Mouse (Mus musculus) MN1 (cell line): ENCODE data around the gene Cxcr4.
"Not testable (repeated sequence)": the region's sequence is repeated elsewhere in the genome, so short reads cannot be mapped to it uniquely, and the experiment has no call there.

Source experiments
- DNase-seq: peaks from one replicate; pipeline ENCODE4 v3.0.0-alpha.2; 2016; ENCODE audit warnings: low spot score

Gene Cxcr4

DNA sequence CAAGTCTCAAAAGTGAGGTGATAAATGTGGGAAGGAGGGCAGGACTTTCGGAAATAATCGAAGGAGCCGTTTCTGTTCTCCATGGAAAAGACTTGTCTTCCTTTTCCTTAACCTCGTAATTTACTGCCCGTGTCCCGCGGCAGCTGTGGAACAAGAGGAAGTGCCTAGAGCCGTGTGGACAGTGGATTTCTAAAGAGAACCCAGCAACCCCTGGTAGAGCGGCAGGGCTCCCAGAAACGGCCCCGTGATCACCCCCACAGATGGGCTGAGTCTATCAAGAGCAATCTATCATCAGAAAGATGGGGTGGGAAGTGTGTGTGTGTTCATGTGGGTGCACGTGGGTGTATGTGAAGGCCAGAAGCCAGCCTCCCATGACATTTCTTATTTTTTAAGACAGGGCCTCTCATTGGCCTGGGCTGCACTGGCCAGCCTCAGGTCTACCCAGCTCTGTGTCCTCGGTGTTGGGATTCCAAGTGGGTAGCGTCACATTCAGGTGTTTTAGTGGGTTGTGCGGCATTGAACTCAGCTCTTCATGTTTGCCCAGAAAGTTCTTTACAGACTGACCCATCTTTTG, 5.2 kb upstream of the Cxcr4 start:
- no peak for DNase-seq

DNA sequence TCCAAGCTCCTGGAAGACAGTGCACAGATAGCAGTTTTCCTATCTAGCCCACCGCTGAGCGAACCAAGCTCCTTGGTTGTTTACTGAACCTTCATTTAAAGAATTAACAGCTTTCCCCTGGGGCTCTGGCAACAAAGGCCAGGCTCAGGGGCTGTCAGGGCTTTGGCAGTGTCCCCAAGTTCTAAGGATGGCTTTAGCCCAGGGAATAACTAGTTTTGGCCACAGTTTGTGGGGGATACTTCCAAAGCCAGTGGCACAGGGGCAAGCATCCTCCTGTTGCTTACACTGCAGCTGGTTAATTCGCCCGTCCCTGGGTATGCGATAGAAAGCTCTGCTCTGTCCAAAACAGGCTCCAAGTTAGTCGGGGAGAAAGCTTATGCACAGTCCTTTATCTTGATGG, 3.4 kb upstream of the Cxcr4 start:
- DNase-seq: peak; percentile 25

DNA sequence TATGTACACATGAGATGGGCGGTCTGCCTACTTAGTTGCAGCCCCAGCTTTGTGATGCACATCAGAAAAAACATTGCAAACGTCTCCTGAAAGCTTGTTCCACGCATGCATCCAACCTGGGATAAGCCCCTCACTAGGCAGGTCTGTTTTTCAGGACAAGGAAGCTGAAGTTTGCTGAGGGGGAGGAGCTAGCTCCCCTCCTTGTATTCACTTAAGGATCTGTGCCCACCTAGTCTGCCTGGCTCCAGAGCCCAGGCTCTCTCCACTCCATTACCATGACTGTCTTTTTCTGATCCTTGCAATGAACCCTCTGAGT, 3.0 kb upstream of the Cxcr4 start:
- DNase-seq: no peak

DNA sequence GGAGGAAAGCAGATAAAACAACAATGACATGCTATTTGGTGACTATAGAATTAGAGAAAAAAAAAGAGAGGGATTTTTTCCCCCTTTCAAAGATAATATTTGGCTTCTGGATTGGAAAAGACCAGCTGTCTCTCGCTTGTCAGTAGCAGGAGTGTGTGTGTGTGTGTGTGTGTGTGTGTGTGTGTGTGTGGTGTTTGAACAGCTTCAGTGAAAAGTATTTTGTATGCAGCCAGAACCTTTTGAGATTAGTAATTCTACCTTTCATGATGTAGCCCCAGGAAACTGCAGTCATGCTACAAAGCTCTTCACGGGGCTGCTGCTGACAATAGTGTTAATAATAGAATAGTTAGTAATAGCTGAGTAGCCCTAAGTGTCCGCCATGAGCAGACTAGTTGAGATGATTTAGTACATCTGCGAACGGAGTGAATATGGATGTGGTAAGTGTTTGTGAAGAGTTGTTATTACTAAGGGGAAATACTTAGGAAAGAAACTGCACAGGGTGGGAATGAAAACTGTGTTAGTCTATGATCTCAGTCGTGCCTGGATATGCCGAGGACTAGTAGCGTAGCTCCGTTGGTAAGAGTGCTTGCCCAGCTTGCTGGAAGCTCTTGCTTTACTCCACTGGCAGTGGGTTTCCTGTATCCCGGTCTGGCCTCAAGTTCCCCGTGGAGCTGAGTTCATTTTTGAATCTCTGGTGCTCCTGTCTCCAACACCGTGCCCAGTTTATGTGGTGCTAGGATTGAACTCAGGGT, 2.4 kb upstream of the Cxcr4 start:
- DNase-seq: no peak

DNA sequence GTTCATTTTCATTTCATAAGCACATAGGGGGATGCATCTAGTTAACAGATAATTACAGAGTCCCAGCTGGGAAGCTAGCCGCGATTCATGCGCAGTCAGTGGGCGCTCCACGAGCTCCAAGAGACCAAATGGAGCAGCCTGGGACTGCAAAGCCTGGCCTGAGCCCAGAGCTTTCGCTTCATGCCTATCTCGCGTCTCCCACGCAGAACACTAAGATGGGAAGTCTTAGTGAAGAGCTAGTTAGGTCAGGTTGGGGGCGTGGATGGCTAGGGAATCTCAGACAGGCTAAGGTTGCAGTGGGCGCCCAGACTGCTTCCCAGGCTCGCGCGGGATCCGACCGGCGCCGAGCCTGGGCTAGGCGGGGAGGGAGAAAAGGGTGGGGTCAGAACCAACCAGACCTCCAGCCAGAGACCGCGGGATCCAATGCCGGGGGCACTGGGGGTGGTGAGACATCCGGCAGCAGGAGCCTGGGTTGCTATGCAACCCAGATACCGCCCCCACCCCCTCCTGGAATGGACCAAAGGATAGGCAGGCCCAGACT, 938 bp upstream of the Cxcr4 start:
- DNase-seq: no peak

DNA sequence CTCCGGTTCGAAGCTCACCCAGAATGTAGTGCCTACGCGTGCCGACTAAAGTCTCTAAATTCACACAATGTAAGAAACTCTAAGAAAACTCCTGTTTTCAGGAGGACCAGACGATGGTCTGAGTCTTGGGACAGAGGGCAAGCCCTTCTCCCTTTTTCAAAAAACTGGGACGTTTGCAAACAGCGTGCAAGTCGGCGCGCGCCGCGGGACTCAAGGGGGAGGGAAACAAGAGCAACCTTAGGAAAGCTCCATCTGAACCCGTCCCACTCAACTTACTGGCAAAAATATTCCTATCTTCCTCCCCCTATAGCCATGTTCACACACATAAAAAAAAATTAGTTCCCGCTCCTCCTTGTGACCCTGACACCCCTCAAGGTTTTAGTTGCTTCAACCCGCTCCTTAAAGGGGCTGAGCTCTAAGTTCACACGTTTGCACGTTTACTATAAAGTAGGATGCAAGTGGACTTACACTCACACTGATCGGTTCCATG, 327 bp downstream of the Cxcr4 start:
- no peak for DNase-seq

DNA sequence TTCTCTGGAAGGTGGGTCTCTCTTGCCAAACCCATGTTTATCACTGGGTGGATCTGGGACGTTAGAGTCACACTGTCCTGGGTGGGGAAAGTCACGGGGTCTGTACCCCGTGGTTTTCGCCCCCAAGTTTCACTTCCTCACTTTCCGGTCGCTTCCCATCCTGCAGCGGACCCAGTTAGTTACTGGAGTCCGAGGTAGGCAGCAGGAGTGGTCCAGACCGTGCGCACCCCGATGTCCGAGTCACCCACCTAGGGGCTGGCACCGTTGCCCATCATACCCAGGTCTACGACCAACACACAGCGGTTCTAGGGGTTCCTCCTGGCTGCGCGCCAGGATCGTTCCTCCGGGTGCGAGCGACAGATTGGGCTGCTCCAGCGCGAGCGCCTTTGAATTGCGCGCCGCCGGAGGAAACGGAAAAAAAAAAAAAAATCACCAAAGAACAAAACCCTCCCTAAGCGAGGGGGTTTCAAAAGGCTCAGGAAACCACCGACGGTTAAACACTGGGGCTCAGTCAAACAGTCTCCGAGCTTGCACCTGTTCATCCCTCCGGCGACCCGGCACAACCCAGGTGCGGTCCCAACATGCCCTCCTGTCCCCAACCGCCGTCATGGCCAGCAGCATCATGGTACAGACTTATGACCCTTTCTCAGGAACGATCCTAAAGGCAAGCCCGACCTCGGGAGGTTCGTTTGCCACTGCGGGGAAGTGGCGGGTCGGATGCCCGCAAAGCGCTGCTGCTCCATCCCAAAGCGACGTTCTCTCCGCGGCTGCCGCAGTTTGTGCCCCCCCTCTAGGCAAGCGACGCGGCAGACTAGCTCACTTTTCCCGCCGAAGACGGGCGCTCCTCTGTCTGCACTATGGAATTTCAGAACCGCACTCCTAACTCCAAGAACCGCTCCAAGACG, 1.0 kb downstream of the Cxcr4 start:
- DNase-seq: no peak

DNA sequence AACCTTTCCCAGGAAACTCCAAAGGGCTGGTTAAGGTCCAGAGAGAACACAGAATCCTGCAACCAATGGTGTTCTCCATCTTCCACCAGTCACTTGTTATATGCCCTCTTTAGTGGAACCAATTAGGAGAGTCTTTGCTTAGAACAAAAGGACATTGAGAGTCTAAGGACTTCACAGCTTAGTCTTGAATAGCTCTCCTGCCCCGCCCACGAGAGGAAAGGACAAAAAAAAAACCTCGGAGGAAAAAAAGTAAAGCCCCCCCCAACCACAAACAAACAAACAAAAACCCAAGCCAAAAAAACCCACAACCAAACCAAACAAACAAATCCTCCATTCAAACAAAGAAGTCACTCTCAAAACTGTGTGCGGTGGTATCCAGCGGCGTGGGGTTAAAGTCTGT, 2.1 kb downstream of the Cxcr4 start:
- DNase-seq: no peak

DNA sequence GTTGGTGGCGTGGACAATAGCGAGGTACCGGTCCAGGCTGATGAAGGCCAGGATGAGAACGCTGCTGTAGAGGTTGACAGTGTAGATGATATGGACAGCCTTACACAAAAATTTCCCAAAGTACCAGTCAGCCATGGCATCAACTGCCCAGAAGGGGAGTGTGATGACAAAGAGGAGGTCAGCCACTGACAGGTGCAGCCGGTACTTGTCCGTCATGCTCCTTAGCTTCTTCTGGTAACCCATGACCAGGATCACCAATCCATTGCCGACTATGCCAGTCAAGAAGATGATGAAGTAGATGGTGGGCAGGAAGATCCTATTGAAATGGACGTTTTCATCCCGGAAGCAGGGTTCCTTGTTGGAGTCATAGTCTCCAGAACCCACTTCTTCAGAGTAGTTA, 2.6 kb downstream of the Cxcr4 start:
- no peak for DNase-seq

DNA sequence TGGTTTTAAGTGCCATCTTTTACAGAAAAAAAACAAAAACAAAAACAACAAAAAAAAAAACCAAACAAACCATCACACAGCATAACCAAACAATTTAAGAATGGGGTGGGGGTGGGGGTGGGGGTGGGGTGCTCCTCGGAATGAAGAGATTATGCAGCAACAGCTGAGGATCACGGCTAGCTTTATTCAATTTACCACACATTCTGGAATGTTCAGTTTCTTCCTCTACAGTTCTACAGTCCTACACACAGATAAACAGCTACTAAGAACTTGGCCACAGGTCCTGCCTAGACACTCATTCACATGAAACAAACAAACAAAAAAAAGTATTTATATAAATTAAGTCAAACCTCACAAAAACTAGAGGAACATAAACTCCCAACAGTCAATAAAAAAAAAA, 3.8 kb downstream of the Cxcr4 start:
- no peak for DNase-seq

DNA sequence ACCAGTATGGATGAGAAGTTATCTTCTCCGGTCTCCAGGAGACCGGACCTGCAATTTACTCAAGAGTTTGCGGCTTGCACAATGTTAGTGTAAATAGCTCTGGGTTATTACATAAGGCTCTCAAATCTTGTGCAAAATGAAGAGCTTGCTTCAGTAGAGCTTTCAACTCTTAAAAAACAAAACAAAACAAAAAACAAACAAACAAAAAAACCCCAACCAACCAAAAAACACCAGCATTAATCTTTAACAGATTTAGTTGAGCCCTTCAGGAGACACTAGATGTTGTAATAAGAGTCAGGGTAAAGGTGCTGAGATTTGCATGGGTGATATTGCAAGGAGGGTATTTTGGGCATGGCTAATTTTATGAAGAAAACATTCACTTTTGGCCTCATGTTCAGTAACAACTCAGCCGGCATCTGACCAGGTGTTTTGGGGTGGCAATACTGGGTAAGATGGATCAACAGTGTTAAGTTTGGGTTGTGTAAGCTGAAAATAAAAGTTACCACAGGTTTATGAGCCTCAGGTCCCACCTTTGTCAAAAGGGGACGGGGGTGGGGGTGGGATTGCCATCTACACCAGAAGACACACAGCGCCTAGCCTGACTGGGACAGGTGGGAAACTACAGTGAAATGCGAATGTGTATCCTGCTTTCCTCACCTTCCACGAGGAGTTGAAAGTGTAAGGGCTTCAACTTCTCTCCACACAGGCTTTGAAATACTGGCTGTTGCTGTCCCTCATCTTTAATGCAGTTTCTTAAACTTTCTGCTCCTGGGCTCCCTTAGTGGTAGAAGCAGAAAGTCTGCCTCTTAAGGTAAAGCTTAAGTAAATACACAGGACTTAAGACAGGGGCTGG, 4.9 kb downstream of the Cxcr4 start:
- DNase-seq: no peak

DNA sequence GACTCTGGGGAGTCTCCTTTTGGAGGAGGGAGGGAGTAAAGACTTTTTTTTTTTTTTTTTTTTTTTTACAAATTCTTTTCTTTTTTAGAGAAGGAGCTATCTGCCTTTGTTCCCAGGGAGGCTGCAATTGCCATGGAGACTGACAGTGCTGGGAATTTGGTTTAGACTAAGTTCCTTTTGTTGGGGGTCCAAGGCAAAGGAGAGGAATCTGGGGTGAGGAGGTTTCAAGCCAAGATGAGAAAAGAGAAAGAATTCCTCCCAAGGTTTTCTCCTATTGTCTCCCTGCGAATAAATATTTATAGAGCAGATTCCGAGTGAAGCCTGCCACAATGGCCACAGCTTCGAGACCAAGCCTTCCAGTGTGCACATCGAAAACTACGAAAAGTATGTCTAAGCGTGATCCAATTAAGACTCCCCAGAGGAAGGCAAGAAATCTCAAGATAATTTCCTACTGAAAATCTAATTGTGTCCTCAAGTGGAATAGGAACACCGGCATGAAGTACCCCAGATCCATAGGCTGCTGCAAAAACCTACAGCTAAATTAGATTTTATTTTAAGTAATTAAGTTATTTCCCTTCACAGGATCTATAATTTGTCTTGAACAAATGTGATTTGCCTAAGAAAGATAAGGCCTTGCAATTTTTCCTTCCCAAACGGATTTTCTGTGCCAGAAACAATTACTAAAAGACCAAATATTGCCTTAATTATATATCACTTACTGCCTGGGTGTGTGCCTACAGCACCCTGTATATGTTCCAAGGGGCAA, 5.7 kb downstream of the Cxcr4 start:
- DNase-seq: peak; percentile 77

DNA sequence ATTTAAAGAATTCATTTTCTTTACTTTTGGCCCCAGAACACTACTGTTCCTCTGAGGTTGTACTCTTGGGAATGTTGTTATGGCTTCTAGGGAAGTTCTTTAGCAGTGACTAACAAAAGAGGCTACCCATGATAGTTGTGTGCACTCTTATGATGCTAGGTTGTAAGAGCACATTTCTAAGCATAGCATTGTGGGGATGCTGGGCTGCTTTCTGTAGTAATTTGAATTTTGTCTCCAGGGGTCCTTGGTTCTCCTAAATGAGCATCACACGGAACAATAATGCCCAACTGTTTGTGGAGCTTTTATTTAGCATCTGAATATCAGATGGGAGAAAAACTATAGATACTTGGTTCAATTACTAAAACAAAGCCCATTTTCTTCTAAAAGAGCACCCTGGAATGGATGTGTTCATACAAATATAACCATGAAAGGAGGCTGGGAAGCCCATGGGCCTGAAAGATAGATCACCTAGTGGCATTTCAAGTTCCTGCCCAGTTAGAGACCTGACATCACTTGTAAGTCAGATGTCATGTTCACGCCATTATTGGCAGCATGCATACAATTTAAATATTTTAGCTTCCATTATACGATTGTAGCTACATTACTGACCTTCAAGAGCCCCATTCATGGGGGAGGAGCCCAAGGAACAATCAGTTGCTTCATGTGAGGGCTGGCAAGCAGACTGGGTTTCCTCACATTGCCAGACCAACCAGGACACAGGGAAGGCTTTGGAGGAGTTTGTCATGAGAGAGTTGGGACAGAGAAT, 6.5 kb downstream of the Cxcr4 start:
- DNase-seq: peak; percentile 14

DNA sequence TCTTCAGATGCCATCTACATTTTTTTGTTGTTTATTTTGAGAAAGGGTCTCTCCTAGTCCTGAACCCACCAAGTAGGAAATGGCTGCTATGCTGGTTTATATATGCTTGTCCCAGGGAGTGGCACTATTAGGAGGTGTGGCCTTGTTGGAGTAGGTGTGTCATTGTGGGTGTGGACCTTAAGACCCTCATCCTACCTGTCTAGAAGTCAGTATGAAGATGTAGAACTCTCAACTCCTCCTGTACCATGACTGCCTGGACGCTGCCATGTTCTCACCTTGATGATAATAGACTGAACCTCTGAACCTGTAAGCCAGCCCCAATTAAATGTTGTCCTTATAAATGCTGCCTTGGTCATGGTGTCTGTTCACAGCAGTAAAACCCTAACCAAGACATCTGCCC, 7.4 kb downstream of the Cxcr4 start:
- not testable (repeated sequence) for DNase-seq

DNA sequence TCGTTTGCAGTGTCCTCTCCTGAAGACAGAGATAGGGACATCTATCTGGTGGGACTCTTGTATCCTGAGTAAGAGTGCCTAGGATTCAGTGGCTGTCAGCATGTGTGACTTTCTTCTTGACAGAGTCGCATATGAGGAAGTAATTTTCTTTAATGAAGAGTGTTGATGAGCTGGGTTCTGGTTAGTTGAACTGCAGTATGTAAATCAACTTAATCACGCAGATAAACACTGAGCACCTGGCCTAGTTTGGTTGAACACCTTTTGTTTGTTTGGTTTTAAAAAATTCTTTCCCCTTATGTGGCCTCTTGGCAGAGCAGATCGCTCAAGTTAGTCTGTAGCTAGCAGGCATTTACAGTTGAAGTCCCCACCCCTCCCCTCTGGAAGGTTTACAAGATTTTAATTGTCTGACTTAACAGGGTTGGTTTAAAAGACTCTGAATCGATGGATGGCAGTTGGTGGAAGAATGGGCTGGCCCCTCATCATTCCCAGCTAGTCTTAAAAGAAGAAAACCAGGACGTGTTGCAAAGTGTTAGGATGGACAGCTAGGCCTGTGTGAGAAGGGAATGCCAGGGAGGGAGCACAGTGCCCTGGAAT, 8.7 kb downstream of the Cxcr4 start:
- no peak for DNase-seq

DNA sequence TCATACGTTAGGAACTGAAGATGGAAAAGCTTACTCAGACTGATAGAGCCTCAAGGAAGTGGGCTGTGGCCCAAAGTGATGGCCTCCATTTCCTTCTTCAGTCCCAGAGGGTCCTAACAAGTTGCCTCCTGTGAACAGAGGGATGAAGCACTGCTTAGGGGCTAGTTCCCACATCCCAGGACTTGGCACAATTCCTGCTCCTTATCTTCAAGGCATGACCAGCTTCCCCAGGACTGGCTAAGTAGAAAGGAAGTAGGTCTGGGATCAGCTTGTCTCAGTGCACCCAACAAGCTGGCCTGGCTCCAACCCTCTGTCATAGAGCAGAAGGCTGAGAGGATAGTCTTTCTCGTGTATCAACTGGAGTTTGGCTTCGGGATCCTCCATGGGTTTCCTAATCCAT, 11.8 kb downstream of the Cxcr4 start:
- peak; percentile 36 for DNase-seq

DNA sequence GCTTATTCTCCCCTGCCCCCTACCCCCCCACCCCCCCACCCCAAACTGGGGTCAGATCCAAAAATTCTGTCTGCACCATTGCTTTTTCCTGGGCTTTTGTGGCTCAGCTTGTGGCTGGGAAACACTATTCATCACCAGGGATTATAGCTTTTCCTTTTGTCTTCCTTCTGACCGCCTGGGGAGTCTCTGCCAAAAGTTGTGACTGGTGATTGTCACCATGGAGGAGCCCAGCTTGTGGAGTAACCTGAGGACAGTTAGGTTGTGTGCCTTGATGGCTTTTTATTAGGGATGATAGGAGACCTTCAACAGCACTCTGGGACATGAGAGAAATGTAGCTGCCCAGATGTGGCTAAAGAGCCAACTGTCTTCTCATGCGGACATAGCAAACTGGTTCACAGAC, 13.6 kb downstream of the Cxcr4 start:
- DNase-seq: no peak

DNA sequence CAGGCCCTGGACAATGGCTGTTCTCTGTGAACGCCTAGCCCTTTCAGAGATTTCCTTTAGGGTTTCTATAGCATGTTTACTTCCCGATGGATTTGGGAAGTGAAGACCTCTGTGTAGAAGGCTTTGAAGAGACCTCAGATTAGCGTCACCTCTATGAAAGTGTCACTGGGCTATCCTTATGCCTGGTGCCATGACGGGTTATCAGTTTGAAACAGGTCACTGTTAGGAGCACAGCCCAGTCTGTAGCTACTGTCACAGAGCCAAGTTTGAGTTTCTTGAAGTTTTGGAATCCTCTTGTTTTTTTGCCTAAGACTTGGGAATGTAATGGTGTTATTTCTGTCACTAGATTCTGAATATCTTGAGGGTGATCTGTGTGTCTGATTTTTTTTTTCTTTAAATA, 17.0 kb downstream of the Cxcr4 start:
- no peak for DNase-seq

DNA sequence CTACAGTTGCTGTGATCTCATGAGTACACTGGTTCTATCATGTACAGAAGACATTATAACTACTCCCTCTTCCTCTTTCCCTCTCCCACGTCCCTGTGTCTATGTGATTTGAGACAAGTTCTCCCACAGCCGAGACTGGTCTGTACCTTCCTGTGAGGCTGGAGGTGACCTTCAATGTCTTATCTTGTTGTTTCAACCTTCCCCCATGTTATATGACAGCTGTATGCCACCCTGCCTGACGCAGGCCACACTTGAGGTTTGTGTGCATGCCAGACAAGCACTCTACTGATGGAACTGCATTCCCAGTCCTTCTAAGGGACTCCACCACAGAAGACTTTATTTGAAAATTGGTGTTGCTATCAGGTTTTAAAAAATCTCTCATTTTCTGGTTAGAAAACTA, 21.1 kb downstream of the Cxcr4 start:
- DNase-seq: no peak
